ENCODE assay signal across 34 mouse cellular contexts in genomic region chr12:65066234-65066633, GRCm38 (mm10). TPM values are rescaled to one million over a fixed set of nuclear protein-coding genes. Genes with fewer than 3 reads are reported as not detected.
DNase-seq lines count a peak whose midpoint lies in the region; ATAC-seq and TF ChIP-seq lines count a peak whose summit lies in the region.
"Had no signal": no experiment of that assay in that cellular context is flagged by ENCODE, and none has a peak within 500 bp of the region (broad histone marks: within the 10 kb centered on the region; RNA-seq: fewer than 3 reads in every experiment).

No protein-coding gene starts in this region.

- WGBS in spleen, adult 2 months = 19% methylated on average over 3 of the region's 3 CpGs

- no peak for TF ChIP-seq CTCF in spleen, adult 2 months (IDR thresholded peaks at IDR 0.05; ENCODE audit: extremely low read depth, insufficient read depth, insufficient read length, insufficient replicate concordance)

- peaks cover 2% of the 10 kb centered on the region; the same call in 1 of the 2 replicates for H3K4me1 ChIP-seq in spleen, adult 2 months (ENCODE audit: control insufficient read depth, insufficient read depth, insufficient read length)
- H3K4me1 ChIP-seq: embryonic facial prominence, embryonic 10.5 days; embryonic facial prominence, embryonic 15.5 days; forebrain, embryonic 15.5 days; midbrain, embryonic 15.5 days had no signal

- DNase-seq in frontal cortex, postnatal 10 days (ENCODE audit: low spot score in 2 of 2) = no peak
- DNase-seq in spleen, adult 2 months (ENCODE audit: low read depth in 1 of 2, low spot score in 2 of 2) = no peak
- no peak for DNase-seq in spleen, postnatal 10 days (ENCODE audit: low spot score in 2 of 2)
- no peak for DNase-seq in cerebellum, adult 11-12 months
- DNase-seq in kidney, adult 18-20 months = no peak
- no peak for DNase-seq in c-Kit-positive CD71-positive TER-119-positive erythroid progenitor cells, embryonic 14.5 days (ENCODE audit: low spot score)
- DNase-seq: adrenal gland, adult 2 months; adrenal gland, postnatal 36 days; cerebellum, adult 18-20 months; cerebellum, postnatal 10 days; gastrocnemius, postnatal 10 days; heart, adult 2 months; heart, postnatal 14 days; kidney, adult 9 months; kidney, postnatal 10 days; layer of hippocampus, adult 9-11 months; liver; lung, adult 2 months; lung, postnatal 10 days; right cerebral cortex, postnatal 25 days; thymus, adult 2 months; thymus, postnatal 36 days had no signal

- H3K4me3 ChIP-seq in spleen, adult 2 months (ENCODE audit: extremely low read depth, insufficient read depth, insufficient read length) = no peak overlapping the region
- H3K4me3 ChIP-seq: embryonic facial prominence, embryonic 10.5 days; embryonic facial prominence, embryonic 15.5 days; forebrain, embryonic 15.5 days; heart, adult 2 months; heart, embryonic 13.5 days; midbrain, embryonic 15.5 days had no signal

- no peak for TF ChIP-seq POLR2A in spleen, adult 2 months (IDR thresholded peaks at IDR 0.05; ENCODE audit: low read depth, low read length)

- peak; percentile 51 for ATAC-seq in frontal cortex, adult (ENCODE audit: low TSS enrichment)
- peak; percentile 50 for ATAC-seq in common myeloid progenitor, adult 5-6 weeks (replicated peaks; ENCODE audit: low read depth, poor library complexity, severe bottlenecking)
- ATAC-seq: forebrain, embryonic 15.5 days; hindbrain, postnatal 0 days; intestine, embryonic 16.5 days; midbrain, embryonic 15.5 days had no signal

- peaks cover 12% of the 10 kb centered on the region for H3K36me3 ChIP-seq in spleen, adult 2 months (ENCODE audit: control insufficient read depth, insufficient read depth, low read length)

- peak overlapping the region; percentile 38; the same call in 1 of the 2 replicates for H3K27ac ChIP-seq in spleen, adult 2 months (ENCODE audit: insufficient read depth, low read length)
- H3K27ac ChIP-seq: embryonic facial prominence, embryonic 10.5 days; embryonic facial prominence, embryonic 15.5 days; forebrain, embryonic 15.5 days; heart, adult 2 months; heart, embryonic 13.5 days; hindbrain, postnatal 0 days; liver, embryonic 14.5 days; macrophage; midbrain, embryonic 15.5 days; stomach, postnatal 0 days had no signal

- no peaks in the 10 kb centered on the region for H3K27me3 ChIP-seq in spleen, adult 2 months (ENCODE audit: control insufficient read depth, insufficient read depth, low read length)
- H3K27me3 ChIP-seq: embryonic facial prominence, embryonic 15.5 days; forebrain, embryonic 15.5 days; heart, embryonic 13.5 days; midbrain, embryonic 15.5 days had no signal

RNA-seq across cellular contexts. Expression of gene Fkbp3, which starts 7.6 kb away (rescaled TPM):
- 15.7 and 17.3 TPM in 2 replicates for polyA plus RNA-seq in spleen, adult 2 months (2012; rRNA removed)
- 283 and 288 TPM in 2 replicates for total RNA-seq in common myeloid progenitor, adult 5-6 weeks (2017)

RNA-seq across cellular contexts. Expression of gene Fancm, which starts 9.2 kb away (rescaled TPM):
- polyA plus RNA-seq in spleen, adult 2 months (2012; rRNA removed) = 2.1 and 4.0 TPM in 2 replicates
- 37.3 and 81.3 TPM in 2 replicates for total RNA-seq in common myeloid progenitor, adult 5-6 weeks (2017)

RNA-seq across cellular contexts. Expression of gene Prpf39, which starts 30.1 kb away (rescaled TPM):
- 8.3 and 9.1 TPM in 2 replicates for polyA plus RNA-seq in spleen, adult 2 months (2012; rRNA removed)
- 93.6 and 96.9 TPM in 2 replicates for total RNA-seq in common myeloid progenitor, adult 5-6 weeks (2017)
